Mouse (Mus musculus) E14TG2a.4 (cell line): ENCODE data around the gene Xrcc5.

Source experiments
- CTCF ChIP-seq: conservative IDR thresholded peaks from 2 replicates; pipeline ENCODE4 v1.5.1; 2014; ENCODE audit warnings: low read length
- NANOG ChIP-seq: IDR thresholded peaks from 2 replicates; pipeline ENCODE4 v1.6.1; 2014; ENCODE audit warnings: borderline replicate concordance, low read length, mixed read lengths

- TF ChIP-seq CTCF (no peak), NANOG (no peak)
Observed at GRCm38 (mm10) chr1:72263099-72263498, 44.1 kb upstream of the Xrcc5 start.
